ENCODE assay signal across 7 mouse cellular contexts in genomic region chr11:9136471-9136870, GRCm38 (mm10). TPM values are rescaled to one million over a fixed set of nuclear protein-coding genes. Genes with fewer than 3 reads are reported as not detected.
DNase-seq lines count a peak whose midpoint lies in the region; TF ChIP-seq lines count a peak whose summit lies in the region.

No protein-coding gene starts in this region.

- no peak overlapping the region for H3K27ac ChIP-seq in left cerebral cortex, adult 2 months
- H3K27ac ChIP-seq in midbrain, embryonic 10.5 days (replicated peaks): no peak overlapping the region

- peak; percentile 98 for TF ChIP-seq CTCF in left cerebral cortex, adult 2 months (IDR thresholded peaks at IDR 0.05)

- DNase-seq in adrenal gland, adult (ENCODE audit: inconsistent age in 2 of 2, low spot score in 1 of 2): peak; percentile 67 to 94
- DNase-seq in cerebellum, adult 9-11 months: peak; percentile 61
- DNase-seq in frontal cortex, adult 2 months (ENCODE audit: extremely low spot score in 1 of 2, low spot score in 1 of 2): peak; percentile 61 to 96
- peak; percentile 72 for DNase-seq in induced T-regulatory cell, adult 2 months (ENCODE audit: low read depth)
- DNase-seq in left cerebral cortex, adult 2 months (ENCODE audit: extremely low spot score in 1 of 2, low spot score in 2 of 2): peak; percentile 82 to 87
- DNase-seq in midbrain, embryonic 10.5 days (ENCODE audit: low spot score): peak; percentile 79
- peak; percentile 39 for DNase-seq in skeletal muscle tissue, adult 2 months (ENCODE audit: low read depth, low spot score)

- no peaks in the 10 kb centered on the region for H3K36me3 ChIP-seq in midbrain, embryonic 10.5 days

- H3K4me1 ChIP-seq in midbrain, embryonic 10.5 days: 0 out of 2 replicates have a peak, but pooled peaks cover 3% of the 10 kb centered on the region

- WGBS in midbrain, embryonic 10.5 days: 24% methylated on average over 5 of the region's 5 CpGs

- no peak overlapping the region for H3K4me3 ChIP-seq in left cerebral cortex, adult 2 months
- H3K4me3 ChIP-seq in midbrain, embryonic 10.5 days: no peak overlapping the region

- H3K27me3 ChIP-seq in midbrain, embryonic 10.5 days (ENCODE audit: low read depth, poor library complexity, severe bottlenecking): no peaks in the 10 kb centered on the region

- no peaks in the 10 kb centered on the region for H3K9me3 ChIP-seq in midbrain, embryonic 10.5 days (replicated peaks)

- intact Hi-C loops in left cerebral cortex, adult 2 months (cut with DNase I): loop anchor here (1.0 to 2.0 kb wide), 3 partner anchors 153 to 712 kb away; no protein-coding TSS in a partner anchor

RNA-seq across cellular contexts. Expression of gene Upp1, which starts 18.6 kb away (rescaled TPM):
- 5.9 and 8.4 TPM in 2 replicates for polyA plus RNA-seq in frontal cortex, adult 2 months (2012; rRNA removed)
- total RNA-seq in left cerebral cortex, adult 2 months (2021): 1 to 10 TPM; 1.8 to 5.4 TPM
- 10.6 and 12.1 TPM in 2 replicates for polyA plus RNA-seq in midbrain, embryonic 10.5 days (2016; fragmentation: Nextera tagmentation; extraction: Ambion mirVana)

RNA-seq across cellular contexts. Expression of gene Abca13, which starts 55.3 kb away (rescaled TPM):
- 0.02 and 0.04 TPM in 2 replicates for polyA plus RNA-seq in frontal cortex, adult 2 months (2012; rRNA removed)
- under 1 TPM; 0.05 to 0.07 TPM for total RNA-seq in left cerebral cortex, adult 2 months (2021)
- 0.01 TPM in 1 of 2 replicates, not detected in the other for polyA plus RNA-seq in midbrain, embryonic 10.5 days (2016; fragmentation: Nextera tagmentation; extraction: Ambion mirVana)
